Mouse (Mus musculus) mesoderm, embryonic 11.5 days (tissue): Measurements from ENCODE around the gene 5330417C22Rik.
"Not testable (repeated sequence)": the region's sequence is repeated elsewhere in the genome, so short reads cannot be mapped to it uniquely, and the experiment has no call there.

Source experiments
- DNase-seq: peaks from one replicate; pipeline ENCODE4 v3.0.0-alpha.2; 2012; ENCODE audit warnings: low read depth, low spot score

5330417C22Rik gene

GRCm38 (mm10) chr3:108536517-108537260 lies at the start of gene 5330417C22Rik:
TSS of gene 5330417C22Rik (minus strand) at chr3:108536536.
- peak; percentile 46 for DNase-seq

GRCm38 (mm10) chr3:108584580-108584979 lies 48.2 kb upstream of the 5330417C22Rik start:
- no peak for DNase-seq

- no peak for DNase-seq
Observed at GRCm38 (mm10) chr3:108574018-108574417, 37.7 kb upstream of the 5330417C22Rik start.

GRCm38 (mm10) chr3:108572309-108573010 lies 36.1 kb upstream of the 5330417C22Rik start:
- no peak for DNase-seq

GRCm38 (mm10) chr3:108571443-108572294 lies 35.3 kb upstream of the 5330417C22Rik start, which contains the start of gene Taf13:
TSS of gene Taf13 (plus strand) at chr3:108571698.
- DNase-seq, result peak; percentile 98

GRCm38 (mm10) chr3:108570813-108571212 lies 34.5 kb upstream of the 5330417C22Rik start:
- DNase-seq, result no peak

GRCm38 (mm10) chr3:108569636-108570035 lies 33.3 kb upstream of the 5330417C22Rik start:
- not testable (repeated sequence) for DNase-seq

GRCm38 (mm10) chr3:108567990-108568877 lies 31.9 kb upstream of the 5330417C22Rik start:
- DNase-seq, result peak; percentile 62

- peak; percentile 84 for DNase-seq
Observed at GRCm38 (mm10) chr3:108563309-108563708, 27.0 kb upstream of the 5330417C22Rik start.

- no peak for DNase-seq
Observed at GRCm38 (mm10) chr3:108562777-108563271, 26.5 kb upstream of the 5330417C22Rik start.

GRCm38 (mm10) chr3:108562133-108562730 lies 25.9 kb upstream of the 5330417C22Rik start, which contains the start of gene Tmem167b:
TSS of gene Tmem167b (minus strand) at chr3:108562466.
- peak; percentile 98 for DNase-seq

- no peak for DNase-seq
Observed at GRCm38 (mm10) chr3:108557888-108558287, 21.6 kb upstream of the 5330417C22Rik start.

GRCm38 (mm10) chr3:108554587-108555312 lies 18.4 kb upstream of the 5330417C22Rik start:
- DNase-seq, result peak; percentile 95

- DNase-seq, result no peak
Observed at GRCm38 (mm10) chr3:108554111-108554561, 17.8 kb upstream of the 5330417C22Rik start.

GRCm38 (mm10) chr3:108542299-108542698 lies 6.0 kb upstream of the 5330417C22Rik start:
- DNase-seq, result no peak

GRCm38 (mm10) chr3:108537303-108537702 lies 967 bp upstream of the 5330417C22Rik start:
- peak; percentile 93 for DNase-seq

GRCm38 (mm10) chr3:108535896-108536516 lies 330 bp downstream of the 5330417C22Rik start:
- DNase-seq, result no peak

GRCm38 (mm10) chr3:108533951-108534350 lies 2.4 kb downstream of the 5330417C22Rik start, which contains the start of gene 1700013F07Rik:
TSS of gene 1700013F07Rik (plus strand) at chr3:108534150.
- DNase-seq, result no peak
